Mouse (Mus musculus): ENCODE data around the gene Tmem132d.

Tmem132d gene

DNA sequence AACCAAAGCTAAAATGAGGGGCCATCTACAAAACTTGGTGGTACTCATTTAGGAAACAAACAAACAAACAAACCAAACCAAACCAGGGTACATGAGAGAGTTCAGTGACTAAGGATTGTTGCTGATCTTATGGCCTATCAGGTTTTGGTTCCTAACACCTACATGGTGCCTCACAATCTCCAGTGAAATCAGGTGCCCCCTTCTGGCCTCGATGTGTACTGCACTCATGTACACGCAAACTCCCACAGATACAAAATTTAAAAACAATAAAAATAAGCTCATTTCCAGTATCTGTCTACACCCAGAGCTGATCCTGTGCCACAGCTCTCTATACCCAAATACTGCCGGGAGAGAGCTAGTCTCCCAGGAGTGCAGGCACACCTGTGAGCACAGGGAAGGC is 495.0 kb downstream of the Tmem132d start:
- no peak for DNase-seq (ENCODE audit: low spot score in 2 of 2)

DNA sequence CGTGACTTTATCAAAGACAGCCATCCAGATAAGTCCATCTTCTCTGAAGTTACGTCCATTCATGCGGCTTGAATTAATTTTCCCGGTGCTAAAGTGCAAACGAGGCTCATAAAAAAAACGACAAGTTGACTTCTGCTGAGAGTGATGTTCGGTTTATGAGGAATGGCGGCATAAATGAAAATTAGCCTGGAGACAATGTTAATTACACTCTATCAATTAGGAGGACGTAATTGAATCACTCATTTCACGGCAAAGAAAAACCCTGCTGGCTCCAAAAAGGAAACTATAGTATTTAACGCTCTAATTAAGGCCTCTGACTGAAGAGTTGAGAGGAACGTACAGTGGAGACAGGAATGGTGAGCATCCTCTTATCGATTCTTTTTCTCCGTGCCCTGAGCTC is 503.2 kb downstream of the Tmem132d start:
- no peak for DNase-seq (ENCODE audit: low spot score in 2 of 2)

DNA sequence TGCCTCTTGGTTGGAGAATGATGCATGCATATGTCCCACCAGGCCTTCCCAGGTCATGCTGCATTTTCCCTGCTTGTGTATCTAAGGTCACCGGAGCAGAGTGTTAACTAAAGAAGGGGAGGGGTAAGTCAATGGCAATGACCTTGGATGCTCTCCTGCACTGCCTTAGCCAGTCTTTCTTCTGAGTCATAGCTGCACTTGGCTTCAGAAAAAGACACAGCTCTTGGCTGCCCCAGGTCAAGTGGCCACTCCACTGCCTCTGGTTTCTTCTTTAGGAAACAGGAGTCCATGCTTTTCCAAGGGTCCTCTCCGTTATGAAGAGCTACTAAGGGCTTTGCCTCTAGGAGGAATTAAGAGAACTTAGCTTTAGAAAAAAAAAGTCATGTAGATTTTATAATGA is 506.2 kb downstream of the Tmem132d start:
- DNase-seq (ENCODE audit: low spot score in 2 of 2): no peak

DNA sequence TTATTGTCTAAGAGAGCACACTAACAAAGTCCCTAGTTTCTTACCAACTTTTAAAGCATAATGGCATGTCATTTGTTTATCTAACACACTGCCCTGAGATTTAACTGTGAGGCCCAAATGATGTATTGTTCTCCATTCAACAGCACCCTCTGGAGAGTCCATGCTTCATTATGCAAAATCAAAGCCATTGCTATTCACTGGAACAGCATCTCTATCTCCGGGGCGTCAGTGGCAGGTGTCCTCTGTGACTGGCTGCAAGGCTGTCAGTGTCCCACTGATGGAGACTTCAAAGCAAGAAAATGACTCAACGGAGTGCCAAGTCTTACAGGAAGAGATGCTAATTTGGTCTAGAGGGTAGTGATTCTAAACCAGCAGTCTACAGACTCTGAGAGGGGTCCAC is 508.8 kb downstream of the Tmem132d start:
- DNase-seq (ENCODE audit: low spot score in 2 of 2): no peak

DNA sequence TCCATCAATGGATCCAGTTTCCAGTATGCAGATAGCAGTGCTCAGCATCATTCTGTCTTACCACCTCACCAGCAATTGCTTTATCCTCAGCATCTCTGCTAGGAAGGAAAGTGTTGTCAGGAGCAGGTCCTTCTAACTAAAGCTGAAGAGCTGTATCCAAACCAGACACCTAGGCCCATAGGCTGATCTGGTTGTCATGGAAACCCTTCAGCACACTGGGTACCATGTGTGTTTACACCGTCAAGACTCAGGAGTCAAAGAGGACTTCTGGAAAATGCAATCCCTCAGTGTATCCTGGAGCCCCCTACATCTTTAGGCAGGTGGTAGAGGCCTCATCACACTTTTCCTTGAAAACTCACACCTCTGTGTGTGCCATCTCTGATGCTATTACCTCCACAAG is 513.7 kb downstream of the Tmem132d start:
- no peak for DNase-seq (ENCODE audit: low spot score in 2 of 2)

DNA sequence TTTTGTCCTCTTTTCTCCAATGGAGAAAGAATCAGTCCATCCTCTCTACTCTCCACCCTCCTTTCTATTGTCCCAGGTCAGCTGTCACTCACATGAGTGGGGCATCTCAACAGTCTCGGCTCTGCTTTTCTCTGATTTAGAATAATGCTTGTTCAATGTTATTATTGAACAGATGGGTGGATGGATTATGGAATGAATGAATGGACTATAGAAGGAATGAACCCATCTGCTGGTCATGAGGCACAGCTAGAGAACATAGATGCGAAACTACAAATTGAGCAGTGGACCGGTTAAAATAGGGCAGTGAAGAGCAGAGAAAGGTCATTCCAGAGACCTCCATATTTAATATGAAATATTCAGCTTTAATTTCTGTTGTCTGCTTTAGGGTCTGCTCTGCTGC is 514.5 kb downstream of the Tmem132d start:
- no peak for DNase-seq (ENCODE audit: low spot score in 2 of 2)

DNA sequence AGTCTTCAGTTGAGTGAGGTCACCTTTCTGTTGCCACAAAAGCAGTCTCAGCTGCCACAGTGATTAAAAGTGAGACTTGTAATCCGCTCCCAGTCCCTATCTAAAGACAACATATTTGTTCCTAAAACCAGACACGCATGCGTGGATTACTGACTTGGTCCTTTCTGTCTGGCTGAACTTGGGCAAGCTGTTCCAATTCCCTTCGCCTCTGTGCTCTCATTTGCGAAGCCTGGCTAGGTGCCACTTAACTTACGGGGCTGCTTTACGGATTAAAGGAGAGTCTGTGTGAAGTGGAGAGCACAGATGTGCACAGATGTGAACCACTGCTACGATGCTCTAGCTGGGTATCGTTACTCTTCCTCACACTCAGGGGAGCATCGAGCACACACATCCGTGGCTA is 518.7 kb downstream of the Tmem132d start:
- no peak for DNase-seq (ENCODE audit: low spot score in 2 of 2)

DNA sequence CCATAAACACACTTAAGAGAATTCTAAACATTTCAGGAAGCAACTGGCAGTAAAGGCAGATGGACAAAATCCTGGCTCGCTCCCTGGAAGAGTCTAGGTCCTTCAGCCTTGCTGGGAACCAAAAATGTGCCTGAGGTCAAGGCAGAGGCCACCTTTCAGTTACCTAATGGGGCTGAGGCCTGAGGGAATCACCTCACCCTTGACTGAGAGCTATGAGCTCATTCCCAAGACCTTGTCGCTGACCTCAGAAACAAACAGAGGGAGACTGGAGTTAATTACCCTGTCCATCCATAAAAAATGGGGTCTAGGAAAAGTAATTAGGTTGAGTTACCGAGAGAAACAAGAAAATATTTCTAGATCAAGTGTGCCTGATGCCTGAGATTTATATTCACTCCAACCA is 521.3 kb downstream of the Tmem132d start:
- no peak for DNase-seq (ENCODE audit: low spot score in 2 of 2)

DNA sequence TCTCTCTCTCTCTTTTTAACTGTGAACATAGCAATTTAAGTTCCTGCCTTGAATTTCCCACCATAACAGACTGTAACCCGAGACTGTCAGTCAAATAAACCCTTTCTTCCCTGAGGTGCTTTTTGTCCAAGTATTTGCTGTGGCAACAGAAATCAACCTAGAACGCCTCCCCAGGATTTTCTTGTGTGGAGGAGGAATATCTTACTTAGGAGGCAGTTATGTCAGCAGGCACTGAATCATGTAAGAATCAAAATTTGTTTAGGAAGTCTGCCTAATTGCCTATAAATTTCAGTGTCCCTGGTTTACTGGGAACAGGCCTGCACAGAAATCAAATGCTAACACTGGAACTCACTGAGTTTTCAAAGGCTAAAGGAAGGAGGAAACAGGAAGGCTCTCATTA is 522.5 kb downstream of the Tmem132d start:
- DNase-seq (ENCODE audit: low spot score in 2 of 2): no peak

DNA sequence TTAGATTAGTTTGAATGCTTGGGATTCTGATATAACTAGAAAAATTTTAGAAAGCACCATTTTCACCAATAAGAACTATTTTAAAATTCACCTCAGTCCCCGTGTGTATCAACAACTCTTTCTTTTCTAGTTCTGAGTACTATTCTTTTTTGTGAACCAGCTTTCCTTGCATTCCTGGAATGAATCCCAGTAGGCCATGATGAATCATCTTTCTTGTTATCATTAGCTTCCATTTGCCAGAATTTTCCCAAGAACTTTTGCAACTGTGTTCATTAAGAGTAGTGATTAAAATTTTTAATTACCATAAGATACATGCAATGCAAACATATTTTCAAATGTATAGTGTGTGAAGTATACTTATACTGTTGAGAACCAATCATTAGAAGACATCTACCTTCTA is 537.7 kb downstream of the Tmem132d start:
- no peak for DNase-seq (ENCODE audit: low spot score in 2 of 2)

DNA sequence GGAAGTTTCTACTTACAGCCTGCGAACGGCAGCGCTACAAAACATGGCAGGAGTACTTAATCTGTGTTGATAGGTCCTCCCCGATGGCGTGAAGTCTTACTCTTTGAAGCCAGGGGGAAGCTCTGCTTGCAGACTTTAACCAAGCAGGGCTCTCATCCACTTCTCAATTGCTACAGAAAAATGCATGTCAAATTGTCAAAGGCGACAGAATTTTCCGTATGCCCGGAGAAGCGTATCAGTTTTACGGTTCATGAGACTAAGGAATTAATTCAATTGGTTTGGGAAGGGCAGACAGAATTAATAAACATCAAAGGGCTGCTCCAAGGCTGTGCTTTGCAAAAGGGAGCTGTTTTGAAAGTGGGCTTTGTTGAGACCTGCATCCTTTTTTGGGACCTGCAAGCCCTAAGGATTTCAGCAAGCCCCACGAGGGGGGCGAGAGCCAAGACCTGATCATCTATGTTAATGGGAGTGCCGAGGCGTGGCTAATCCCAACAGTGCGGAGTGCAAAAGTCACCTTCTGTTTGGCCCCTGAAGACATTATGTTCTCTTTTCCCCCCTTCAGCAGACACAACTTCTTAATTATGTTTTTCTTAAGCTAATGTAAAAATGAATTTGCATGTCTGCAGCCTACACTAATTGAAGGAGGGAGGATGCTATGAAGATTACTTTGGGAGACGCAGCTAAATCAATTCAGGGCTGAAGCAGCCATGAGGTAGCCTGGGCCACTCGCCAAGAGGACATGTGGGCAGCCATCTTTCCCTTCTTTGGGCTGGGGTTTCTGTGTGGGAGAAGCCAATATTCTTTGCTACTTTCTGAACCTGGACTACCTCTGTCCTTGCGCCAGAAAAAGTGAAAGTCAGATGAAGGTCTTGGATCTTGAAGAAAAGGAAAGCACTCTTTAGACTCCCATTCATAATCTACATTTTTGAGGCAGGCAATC is 547.0 kb downstream of the Tmem132d start:
- DNase-seq (ENCODE audit: low spot score in 2 of 2): no peak

DNA sequence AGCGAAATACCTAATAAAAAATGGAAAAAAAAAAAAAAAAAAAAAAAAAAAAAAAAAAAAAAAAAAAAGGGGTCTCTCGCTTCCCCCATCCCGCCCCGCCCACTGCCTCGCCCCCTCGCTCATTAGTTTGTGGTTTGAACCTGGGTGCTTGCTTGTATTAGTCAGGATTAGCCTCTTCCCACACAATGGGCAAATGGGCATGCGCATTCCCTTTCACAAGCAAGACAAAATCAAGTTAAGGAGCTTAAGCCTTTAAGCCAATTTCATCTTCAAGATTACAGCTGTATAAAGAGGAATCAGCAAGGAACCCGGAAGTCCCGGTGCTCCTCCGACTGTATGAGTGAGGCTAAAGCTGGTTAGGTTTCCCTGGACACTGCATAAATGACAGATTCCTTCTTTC is 549.9 kb downstream of the Tmem132d start:
- no peak for DNase-seq (ENCODE audit: low spot score in 2 of 2)

DNA sequence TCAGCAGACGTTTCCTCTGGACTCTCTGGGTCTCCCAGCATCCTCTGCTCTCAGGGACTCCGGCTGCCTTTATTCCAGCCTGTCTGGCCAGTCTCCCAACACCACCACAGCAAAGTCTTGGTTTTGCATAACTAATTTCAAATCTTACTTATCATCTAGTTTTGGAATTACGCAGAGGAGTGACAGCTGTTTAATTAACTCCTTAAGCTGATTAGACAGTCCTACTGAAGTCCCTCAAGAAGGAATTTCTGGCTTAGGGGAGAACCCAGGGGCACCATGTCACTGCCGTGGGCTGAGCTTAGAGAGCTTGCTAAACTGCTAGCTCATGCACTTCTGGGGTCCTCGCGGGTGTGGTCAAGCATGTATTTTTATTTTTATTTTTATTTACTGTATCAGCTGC is 558.4 kb downstream of the Tmem132d start:
- no peak for DNase-seq (ENCODE audit: low spot score in 2 of 2)

DNA sequence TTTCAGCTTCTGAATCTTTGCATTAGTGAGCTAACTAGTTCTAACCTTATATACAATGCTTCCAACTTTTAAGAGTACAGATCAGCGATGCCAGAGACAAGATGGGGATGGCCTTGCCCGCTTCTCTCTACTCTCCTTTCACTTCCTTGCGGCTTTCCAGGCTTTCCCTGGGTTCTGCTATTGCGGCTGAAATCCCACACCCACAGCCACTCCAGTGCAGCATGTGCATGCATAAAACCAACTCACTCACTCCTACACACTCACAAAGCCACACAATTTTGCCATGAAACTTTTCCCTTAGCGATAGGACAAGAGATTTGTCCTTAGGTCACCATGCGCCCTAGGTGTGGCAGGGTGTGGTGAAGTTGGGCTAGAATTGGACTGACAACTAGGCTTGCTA is 567.7 kb downstream of the Tmem132d start:
- DNase-seq (ENCODE audit: low spot score in 2 of 2): no peak

DNA sequence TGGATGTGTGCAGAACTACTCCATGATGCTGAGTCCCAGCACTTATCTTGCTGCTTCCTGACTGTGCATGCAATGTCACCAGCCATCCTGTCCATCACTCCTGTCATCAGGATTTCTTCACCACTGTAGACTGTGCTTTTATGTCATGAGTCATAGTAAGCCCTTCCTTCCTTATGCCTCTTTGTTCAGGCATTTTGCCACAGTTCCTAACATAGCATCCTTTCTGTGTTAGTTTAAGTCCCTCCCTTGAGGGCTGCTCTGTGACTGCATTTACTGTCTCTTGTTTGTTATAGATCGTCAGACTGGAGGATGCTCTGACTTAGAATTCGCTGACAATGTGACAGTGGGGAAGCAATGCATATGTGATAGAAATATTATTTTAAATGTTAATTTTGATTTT is 573.2 kb downstream of the Tmem132d start:
- no peak for DNase-seq (ENCODE audit: low spot score in 2 of 2)

DNA sequence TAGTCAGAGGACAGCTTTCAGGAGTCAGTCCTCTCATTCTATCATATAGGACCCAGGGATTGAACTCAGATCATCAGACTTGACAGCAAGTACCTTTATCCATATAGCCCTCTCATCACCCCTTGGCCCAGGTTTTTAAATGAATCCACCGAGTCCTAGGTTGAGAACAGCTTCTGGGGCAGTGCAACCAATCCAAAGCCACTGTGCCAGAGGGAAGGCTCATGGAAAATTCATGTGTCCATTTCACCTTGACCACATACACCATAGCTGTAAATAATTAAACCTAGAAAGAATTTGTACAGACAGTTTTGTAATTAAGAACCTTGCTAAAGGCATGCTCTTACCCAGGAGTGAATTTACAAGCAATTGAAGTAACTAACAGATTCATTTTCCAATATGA is 580.6 kb downstream of the Tmem132d start:
- no peak for DNase-seq (ENCODE audit: low spot score in 2 of 2)

DNA sequence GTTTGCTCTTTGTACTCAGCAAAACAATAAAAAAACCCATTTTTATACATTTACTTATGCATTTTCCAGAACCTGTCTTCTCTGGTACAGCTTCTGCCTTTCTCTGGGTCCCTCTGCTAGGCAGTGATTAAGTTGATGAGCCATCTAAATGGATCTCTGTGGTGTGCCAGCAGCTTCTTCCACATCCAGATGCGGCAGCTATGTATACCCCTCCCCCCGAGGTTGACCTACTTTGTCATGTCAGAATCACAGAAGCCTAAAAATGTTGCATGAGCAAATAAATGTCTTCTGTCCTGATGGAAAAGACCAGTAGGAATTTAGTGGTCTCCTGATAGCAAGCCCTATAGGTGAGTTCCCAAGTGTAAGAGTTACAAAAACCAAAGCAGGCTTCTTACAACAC is 601.1 kb downstream of the Tmem132d start:
- DNase-seq (ENCODE audit: low spot score in 2 of 2): no peak

DNA sequence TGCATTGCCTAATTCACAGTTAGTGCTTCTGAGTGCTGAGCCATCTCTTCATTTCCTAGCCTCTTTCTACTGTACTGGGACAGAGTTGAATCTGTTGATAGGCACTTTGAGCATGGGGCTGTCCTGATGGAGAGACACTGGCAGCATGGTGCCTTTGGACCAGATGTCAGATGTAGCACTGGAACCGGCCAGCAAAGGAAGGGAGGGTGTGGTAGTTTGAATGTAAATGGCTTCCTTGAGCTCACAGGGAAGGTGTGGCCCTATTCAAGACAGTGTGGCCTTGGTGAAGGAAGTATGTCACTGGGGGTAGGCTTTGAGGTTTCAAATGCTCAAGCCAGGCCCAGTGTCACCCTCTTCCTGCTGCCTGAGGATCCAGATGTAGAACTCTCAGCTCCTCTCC is 602.0 kb downstream of the Tmem132d start:
- DNase-seq (ENCODE audit: low spot score in 2 of 2): no peak

DNA sequence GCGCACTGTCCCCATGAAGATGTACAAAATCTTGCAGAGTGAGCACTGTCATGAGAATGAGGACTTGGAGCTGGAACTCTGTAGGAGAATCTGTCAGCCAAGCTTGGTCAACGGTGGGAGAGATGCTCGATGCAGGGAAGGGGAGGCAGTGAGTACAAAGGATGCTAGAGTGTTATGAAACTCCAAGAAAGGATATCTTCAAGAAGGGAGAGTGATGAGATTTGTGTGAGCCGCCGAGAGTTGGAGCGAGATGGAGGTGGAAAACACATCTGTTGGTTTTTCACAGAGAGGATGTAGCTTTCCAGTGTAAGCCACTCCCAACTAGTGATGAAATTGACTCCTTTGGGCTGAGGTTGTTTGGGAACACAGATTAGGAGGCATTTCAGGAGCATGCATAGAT is 604.1 kb downstream of the Tmem132d start:
- no peak for DNase-seq (ENCODE audit: low spot score in 2 of 2)

DNA sequence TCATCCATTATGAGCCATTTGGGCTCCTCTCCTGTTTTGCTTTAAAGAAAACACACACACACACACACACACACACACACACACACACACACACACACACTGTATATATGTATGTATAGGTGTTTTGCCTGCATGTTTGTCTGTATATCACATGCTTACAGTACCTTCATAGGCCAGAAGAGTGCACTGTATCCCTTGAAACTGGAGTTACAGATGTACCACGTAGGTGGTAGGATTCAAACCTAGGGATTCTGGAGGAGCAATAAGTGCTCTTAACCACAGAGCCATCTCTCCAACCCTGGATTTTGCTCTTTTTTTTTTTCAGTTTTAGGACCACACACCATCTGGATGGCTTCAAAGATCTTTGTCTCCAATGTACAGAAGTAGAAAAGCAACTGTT is 610.9 kb downstream of the Tmem132d start:
- DNase-seq (ENCODE audit: low spot score in 2 of 2): no peak

DNA sequence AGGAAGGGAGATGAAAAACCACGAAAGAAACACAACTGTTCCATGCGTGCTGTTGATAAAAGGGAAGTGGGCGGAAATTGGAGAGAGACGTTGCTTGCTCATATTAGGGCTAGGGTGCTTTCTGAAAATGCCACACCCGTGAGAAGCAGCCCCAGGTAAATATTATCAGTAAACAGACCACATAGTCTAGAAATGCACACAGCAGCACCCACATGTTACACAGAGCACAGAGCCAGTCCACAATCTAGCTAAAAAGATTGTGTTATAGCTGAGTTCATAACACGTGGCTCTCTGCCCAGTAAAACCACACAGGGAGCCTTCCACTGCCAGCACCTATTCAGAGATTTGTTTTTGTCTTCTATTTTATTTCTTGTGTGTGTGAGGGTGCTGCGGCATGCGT is 617.6 kb downstream of the Tmem132d start:
- no peak for DNase-seq (ENCODE audit: low spot score in 2 of 2)

DNA sequence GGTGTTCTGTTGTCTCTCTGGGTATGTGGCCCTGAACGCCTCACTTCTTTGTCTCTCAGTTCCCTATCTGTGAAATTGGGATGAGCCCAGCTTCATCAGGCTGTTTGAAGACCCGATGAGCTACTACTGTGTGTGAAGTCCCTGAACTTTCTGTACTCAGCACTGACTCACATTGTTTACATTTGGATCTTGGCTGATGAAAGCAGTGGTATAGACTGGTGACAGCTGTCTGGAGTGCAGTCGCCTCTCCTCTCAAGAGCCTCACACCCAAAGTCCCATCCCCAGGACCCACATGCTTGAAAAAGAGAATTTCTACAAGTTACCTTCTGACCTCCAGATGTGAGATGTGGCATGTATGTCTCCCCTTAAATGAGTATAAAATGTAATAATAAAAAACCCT is 625.5 kb downstream of the Tmem132d start:
- DNase-seq (ENCODE audit: low spot score in 2 of 2): no peak

DNA sequence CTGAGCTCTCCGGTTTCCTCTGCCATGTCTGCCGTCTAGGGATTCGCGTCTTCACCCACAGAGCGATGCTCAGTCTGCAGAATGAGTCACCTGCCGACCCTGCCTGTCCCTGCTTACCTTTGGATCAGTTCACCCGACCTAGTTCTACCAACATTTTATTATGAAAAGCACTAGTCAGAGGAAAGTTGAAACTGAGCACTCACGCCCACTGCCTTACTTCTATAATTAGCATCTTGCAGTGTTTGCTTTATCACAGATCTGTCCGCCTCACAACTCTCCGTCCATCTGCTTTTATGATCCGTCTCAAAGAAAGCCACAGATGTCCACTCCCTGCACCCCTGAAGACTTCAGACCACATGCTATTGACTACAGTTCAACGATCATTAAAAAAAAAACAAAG is 626.0 kb downstream of the Tmem132d start:
- DNase-seq (ENCODE audit: low spot score in 2 of 2): no peak

DNA sequence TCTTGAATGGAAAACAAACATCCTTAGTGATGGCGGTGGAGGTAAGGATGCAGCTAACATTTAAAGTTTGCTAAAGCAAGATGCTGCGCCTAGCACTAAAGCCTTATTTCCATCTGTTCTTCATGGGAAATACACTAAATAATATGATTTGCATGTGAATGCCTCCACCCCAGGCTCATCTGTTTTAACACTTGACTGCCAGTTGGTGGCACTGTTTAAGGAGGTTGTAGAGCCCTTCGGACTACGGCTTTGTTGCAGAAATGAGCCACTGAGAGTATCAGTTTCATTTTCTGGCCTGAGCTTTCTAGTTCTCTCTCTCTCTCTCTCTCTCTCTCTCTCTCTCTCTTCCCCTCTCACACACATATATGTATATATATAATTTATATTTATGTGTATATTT is 632.0 kb downstream of the Tmem132d start:
- DNase-seq (ENCODE audit: low spot score in 2 of 2): no peak

Measured in heart, adult 9 months (tissue).